Mouse (Mus musculus) G1E (cell line): ENCODE measurements around the gene Zfp945. TPM values are rescaled to one million over a fixed set of nuclear protein-coding genes. Genes with fewer than 3 reads are reported as not detected.
"Not testable (repeated sequence)": the region's sequence is repeated elsewhere in the genome, so short reads cannot be mapped to it uniquely, and the experiment has no call there.

Experiments used
- ATAC-seq: 2 replicates; pipeline ENCODE4 v1.8.0; 2016; ENCODE audit warnings: mild to moderate bottlenecking; ENCODE audit not compliant: insufficient number of reproducible peaks, poor library complexity, low FRiP score, severe bottlenecking; ENCODE audit errors: extremely low read depth
- DNase-seq: peaks from one replicate; pipeline ENCODE4 v3.0.0; 2012; ENCODE audit warnings: low spot score
- H3K27me3 ChIP-seq: 2 replicates; pipeline ENCODE4 v1.6.1; 2012; ENCODE audit warnings: mild to moderate bottlenecking, low read length, inconsistent platforms; ENCODE audit not compliant: insufficient read depth
- H3K36me3 ChIP-seq: replicated peaks from 2 replicates; pipeline ENCODE3; 2012; ENCODE audit warnings: mild to moderate bottlenecking, inconsistent platforms
- H3K4me1 ChIP-seq: 2 replicates; pipeline ENCODE4 v1.6.1; 2012; ENCODE audit warnings: low read depth, low read length, inconsistent platforms, mixed read lengths; ENCODE audit not compliant: insufficient read depth
- H3K4me3 ChIP-seq: 2 replicates; pipeline ENCODE4 v1.5.1; 2012; ENCODE audit warnings: low read depth, mild to moderate bottlenecking, inconsistent platforms, low read length, moderate library complexity, mixed read lengths
- H3K9me3 ChIP-seq: replicated peaks from 2 replicates; pipeline ENCODE4 v1.6.1; 2012; ENCODE audit warnings: inconsistent platforms
- CTCF ChIP-seq: IDR thresholded peaks from 2 replicates; pipeline ENCODE4 v1.5.1; 2012; ENCODE audit warnings: low read depth, low read length, inconsistent platforms, mixed read lengths
- GATA1 ChIP-seq: IDR thresholded peaks from 2 replicates; pipeline ENCODE4 v1.6.1; 2012; ENCODE audit warnings: borderline replicate concordance, low read length, inconsistent platforms, mixed read lengths
- GATA2 ChIP-seq: IDR thresholded peaks from 2 replicates; pipeline ENCODE4 v1.6.1; 2012; ENCODE audit warnings: low read depth, low read length, inconsistent platforms, borderline replicate concordance
- POLR2AphosphoS5 ChIP-seq: IDR thresholded peaks from 2 replicates; pipeline ENCODE4 v1.6.1; 2012; ENCODE audit warnings: low read depth, low read length, inconsistent platforms; ENCODE audit not compliant: insufficient replicate concordance
- TAL1 ChIP-seq: conservative IDR thresholded peaks from 2 replicates; pipeline ENCODE4 v1.6.1; 2012; ENCODE audit warnings: low read depth, low read length, inconsistent platforms, mixed read lengths
- polyA plus RNA-seq: library from polyadenylated mRNA; stranded (reverse); fragments of >175 nt; gene quantifications from 2 replicates; pipeline ENCODE4 v1.2.3, GENCODE M21; 2012
- total RNA-seq, 2 experiments: library from RNA; stranded (forward) in 1 of 2; stranded (reverse) in 1 of 2; fragments of 200-1000 nt in 1 of 2; fragments of >200 nt in 1 of 2; fragmentation: Nextera tagmentation in 1 of 2; gene quantifications; 2 replicates each; pipeline ENCODE4 v1.2.3; 2014 to 2017

Gene Zfp945
- total RNA-seq (2014; fragmentation: Nextera tagmentation) (41.5 and 44.8 TPM in 2 replicates), total RNA-seq (2017) (20.9 and 22.9 TPM in 2 replicates), polyA plus RNA-seq (0.17 and 0.49 TPM in 2 replicates)

DNA sequence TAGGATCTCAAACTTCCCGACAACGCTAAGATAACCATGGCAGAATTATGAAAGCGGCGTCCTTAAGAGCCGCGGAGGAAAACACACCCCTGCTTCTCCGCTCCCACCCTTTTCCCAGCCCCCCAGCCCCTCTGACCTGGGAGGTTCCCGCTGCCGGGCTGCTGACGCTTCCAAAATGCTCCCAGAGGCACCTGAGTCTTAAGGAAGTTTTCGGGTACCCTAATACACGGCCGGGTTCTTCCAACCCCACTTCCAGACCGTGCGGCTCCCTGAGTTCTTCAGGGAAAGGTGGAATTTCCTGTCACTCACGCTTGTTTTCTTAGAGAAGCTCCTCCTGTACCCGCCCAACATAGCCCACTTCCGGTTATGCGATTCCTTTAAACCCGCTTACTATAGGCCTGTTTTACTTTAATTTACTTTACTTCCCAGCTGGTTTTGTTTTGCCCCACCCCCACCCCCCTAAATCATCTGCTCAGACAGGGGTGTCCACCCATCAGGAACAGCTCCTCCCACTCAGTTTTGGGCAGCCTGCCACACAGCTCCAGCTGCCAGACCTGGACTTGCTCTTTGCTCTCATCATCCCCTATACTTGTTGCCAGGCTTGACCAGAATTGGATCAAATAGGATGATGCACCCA is at the start of gene Zfp945:
Gene Zfp945, minus strand, starts transcription at position 290 of the 637 bp plus-strand sequence.
- DNase-seq: peak; percentile 50
- Histone ChIP-seq H3K36me3 (peaks cover 8% of the 10 kb centered on the region), H3K9me3 (no peaks in the 10 kb centered on the region), H3K4me3 (peak within 1 kb of the TSS; percentile 74), H3K4me1 (peaks cover 9% of the 10 kb centered on the region), H3K27me3 (no peaks in the 10 kb centered on the region)
- TF ChIP-seq TAL1: no peak
- TF ChIP-seq GATA1: no peak
- no peak for TF ChIP-seq POLR2AphosphoS5
- TF ChIP-seq CTCF: no peak
- no peak for TF ChIP-seq GATA2
- peak; percentile 77 for ATAC-seq

DNA sequence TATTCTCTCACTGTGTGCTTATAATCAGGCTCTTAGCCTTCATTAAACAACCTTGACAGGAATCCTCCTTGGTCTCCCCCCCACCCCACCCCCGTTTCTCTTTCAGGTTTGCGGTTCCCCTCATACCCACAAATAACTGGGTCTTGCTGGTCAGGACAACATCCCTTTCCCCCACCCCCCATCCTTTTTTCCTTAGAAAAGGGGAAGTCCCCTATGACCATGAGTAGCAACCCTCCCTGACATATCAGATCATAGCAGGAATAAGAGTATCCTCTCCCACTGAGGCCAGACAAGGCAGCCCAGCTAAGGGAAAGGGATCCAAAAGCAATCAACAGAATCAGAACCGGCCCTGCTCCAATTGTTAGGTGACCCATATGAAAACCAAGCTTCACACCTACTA is 21.4 kb upstream of the Zfp945 start:
- Histone ChIP-seq H3K27me3 (no peaks in the 10 kb centered on the region), H3K36me3 (no peaks in the 10 kb centered on the region), H3K4me1 (no peaks in the 10 kb centered on the region), H3K9me3 (no peaks in the 10 kb centered on the region), H3K4me3 (no peak overlapping the region)
- ATAC-seq: no peak
- no peak for DNase-seq
- TF ChIP-seq GATA2: no peak
- no peak for TF ChIP-seq CTCF
- no peak for TF ChIP-seq TAL1
- no peak for TF ChIP-seq GATA1
- TF ChIP-seq POLR2AphosphoS5: no peak

DNA sequence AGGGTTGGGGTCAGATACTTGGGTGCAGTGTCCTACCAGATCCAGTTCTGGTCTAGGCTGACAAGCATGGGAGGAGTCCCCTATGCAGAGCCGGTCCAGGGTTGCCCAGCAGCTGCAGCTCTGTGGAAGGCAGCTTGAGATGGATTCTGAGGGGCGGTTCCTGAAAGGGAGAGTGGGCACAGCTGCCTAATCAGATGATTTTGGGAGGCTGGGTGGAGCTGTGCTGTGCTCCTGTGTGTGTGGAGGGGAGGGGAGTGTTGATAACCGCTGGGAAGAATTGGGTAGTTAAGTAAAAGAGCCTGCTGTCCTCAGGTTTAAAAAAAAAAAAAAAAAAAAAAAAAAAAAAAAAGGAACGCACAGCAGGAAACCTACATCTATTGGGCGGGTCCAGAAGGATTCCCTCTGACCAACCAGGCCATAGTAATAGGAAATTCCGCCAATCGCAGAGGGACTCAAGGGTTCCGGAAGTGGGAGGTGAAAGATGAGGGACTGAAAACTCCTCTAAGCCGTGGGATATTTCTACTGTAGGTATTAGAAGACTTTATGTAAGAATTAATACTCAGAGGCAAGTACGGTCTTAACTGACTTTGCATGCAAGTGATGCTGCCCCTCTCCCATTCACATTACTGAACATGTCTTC is 17.2 kb upstream of the Zfp945 start:
- no peaks in the 10 kb centered on the region for H3K9me3 ChIP-seq
- no peaks in the 10 kb centered on the region for H3K4me1 ChIP-seq
- TF ChIP-seq GATA2 (no peak), TAL1 (no peak), POLR2AphosphoS5 (no peak), CTCF (no peak), GATA1 (no peak)
- H3K36me3 ChIP-seq: no peaks in the 10 kb centered on the region
- H3K4me3 ChIP-seq: no peak overlapping the region
- no peak for DNase-seq
- ATAC-seq: no peak
- no peaks in the 10 kb centered on the region for H3K27me3 ChIP-seq

DNA sequence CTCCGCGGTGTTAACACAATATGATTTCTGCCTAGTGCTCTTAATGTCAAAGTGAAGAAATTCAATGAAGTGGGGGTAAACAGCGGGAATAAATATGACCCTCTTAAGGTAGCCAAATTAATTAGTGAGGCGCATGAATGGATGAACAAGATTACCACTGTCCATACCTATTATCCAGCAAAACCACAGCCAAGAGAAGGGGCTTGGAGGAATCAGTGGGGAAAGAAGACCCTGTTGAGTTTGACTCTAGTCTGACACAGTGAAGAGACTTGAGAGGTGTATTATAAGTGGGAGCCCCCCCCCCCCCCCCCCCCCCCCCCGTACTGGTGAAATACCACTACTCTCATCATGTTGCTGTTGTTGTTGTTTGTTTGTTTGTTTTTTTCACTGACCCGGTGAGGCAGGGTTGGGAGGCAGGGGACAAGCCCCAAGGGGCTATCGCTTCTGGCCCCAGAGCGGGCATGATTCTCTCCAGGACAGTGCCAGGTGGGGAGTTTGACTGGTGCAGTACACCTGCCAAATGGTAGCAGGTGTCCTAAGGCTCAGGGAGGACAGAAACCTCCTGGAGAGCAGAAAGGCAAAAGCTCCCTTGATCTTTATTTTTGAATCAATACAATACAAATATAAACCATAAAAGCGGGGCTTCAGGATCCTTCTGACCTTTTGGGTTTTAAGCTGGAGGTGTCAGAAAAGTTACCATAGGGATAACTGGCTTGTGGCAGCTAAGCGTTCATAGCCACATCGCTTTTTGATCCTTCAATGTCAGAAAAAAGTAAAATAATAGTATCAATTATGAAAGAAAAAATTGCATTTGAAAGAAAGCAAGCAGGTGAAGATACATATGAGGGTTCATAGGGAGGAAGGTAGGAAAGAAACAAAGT is 10.7 kb upstream of the Zfp945 start:
- ATAC-seq (no peak), DNase-seq (no peak)
- no peak overlapping the region for H3K4me3 ChIP-seq
- H3K4me1 ChIP-seq: no peaks in the 10 kb centered on the region
- H3K9me3 ChIP-seq: peaks cover 6% of the 10 kb centered on the region
- no peak for TF ChIP-seq GATA2
- TF ChIP-seq POLR2AphosphoS5: no peak
- no peak for TF ChIP-seq GATA1
- no peak for TF ChIP-seq CTCF
- TF ChIP-seq TAL1: no peak
- no peaks in the 10 kb centered on the region for H3K36me3 ChIP-seq
- H3K27me3 ChIP-seq: no peaks in the 10 kb centered on the region; the same call in 1 of the 2 replicates

DNA sequence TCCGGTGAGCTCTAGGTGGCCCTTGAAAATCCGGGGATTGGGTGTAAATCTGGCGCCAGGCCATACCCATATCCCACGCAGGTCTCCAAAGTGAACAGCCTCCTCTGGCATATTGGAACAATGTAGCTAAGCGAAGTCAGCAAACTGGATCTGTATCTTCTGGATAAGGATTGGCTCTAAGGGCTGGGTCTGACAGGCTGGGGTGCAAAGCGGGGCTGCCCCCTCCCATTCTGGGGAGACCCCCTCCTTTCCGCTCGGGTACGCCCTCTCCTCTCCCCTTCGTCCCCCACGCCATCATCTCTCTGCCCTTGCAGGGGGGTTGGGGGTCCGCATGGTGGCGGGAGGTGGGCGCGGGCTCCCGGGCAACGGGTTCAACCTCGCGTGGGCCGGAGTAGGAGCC is 9.4 kb upstream of the Zfp945 start:
- Histone ChIP-seq H3K4me3 (no peak overlapping the region), H3K27me3 (no peaks in the 10 kb centered on the region; the same call in 1 of the 2 replicates), H3K4me1 (no peaks in the 10 kb centered on the region), H3K9me3 (peaks cover 6% of the 10 kb centered on the region), H3K36me3 (no peaks in the 10 kb centered on the region)
- DNase-seq: peak; percentile 99
- peak; percentile 100 for ATAC-seq
- TF ChIP-seq GATA2: no peak
- no peak for TF ChIP-seq CTCF
- TF ChIP-seq TAL1: no peak
- TF ChIP-seq GATA1: no peak
- no peak for TF ChIP-seq POLR2AphosphoS5

DNA sequence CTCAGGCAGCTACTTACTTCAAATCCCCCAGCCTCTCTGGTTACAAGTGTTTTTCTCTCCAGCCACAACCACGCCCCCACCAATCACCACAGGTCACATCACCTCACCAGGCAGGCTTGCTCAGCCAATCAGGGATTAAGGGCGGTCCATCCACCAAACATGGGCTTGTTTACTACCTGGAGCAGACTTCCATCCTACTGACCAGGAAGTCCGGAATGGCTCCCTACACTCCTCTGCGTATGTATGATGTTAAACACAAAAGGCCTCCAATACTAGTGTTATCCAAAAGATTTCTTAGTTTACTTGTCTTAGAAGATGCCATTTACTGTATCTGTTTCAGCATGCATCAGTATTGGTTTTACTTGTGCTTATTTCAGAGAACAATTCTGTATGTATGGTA is 8.6 kb upstream of the Zfp945 start:
- not testable (repeated sequence) for H3K9me3 ChIP-seq, H3K27me3 ChIP-seq, ATAC-seq, H3K4me3 ChIP-seq, H3K36me3 ChIP-seq, DNase-seq, H3K4me1 ChIP-seq
